1 mouse cellular context compared by ENCODE assay signal in the genomic region with DNA sequence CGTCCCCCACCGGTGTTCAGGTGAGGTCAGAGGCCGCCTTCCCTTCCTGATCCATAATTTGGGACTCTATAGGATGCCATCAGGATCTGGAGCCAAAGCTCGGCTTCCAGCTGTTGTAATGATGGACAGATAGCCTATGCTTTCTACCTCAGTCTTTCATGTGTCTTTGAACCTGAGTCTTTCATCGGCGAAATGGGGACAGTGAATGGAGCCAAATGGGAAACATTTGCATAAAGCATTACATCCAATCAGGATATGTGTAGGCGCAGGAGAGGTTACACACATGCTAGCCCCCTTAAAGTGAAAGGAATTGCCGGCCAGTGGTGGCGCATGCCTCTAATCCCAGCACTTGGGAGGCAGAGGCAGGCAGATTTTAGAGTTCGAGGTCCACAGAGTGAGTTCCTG.
TF ChIP-seq lines count a peak whose summit lies in the region.

No protein-coding gene starts in this region.

TF ChIP-seq in ES-E14, 5 proteins besides CTCF, POLR2A, EP300 and RAD21 (continued from another document):
- TF ChIP-seq HCFC1 (IDR thresholded peaks at IDR 0.05; ENCODE audit: borderline replicate concordance, insufficient read depth, low read length), result no peak
